Mouse (Mus musculus): ENCODE data around the gene Ears2.

DNA sequence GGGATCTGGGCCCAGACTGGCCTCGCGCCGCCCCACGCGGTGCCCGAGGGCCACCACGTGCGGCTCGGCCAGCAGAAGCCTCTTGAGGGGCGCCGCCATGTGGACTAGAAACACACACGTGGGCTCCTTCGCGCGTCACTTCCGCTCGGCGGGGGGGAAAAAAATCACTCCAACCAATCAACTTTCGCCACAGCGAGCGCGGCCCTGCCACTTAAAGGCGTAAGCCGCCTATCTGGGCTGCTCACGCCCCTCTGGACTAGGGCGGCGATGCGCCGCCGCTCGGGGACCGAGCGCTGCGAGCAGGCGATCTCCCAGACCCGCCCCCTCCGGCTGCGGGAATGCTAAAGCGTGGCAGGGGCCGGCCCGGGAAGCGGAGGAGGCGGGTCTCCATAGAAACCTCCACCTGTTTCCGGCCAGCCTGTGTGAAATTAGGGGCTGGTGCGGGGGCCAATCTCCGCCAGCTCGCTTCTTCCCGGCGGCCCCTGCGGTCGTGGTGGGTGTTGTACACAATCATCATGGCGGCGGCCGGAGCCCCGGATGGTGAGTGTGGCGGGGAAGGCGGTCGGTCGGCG is at the start of gene Ears2, which contains the start of gene Ubfd1:
- TF ChIP-seq CTCF (IDR thresholded peaks at IDR 0.05; ENCODE audit: low read depth, low read length) (no peak), POLR2A (IDR thresholded peaks at IDR 0.05; ENCODE audit: extremely low read depth, insufficient read depth, low read length) (peak; percentile 23; the same call in 1 of the 2 replicates)

All from liver, adult 2 months (tissue).